Mouse (Mus musculus) testis, postnatal 10 days (tissue): Measurements from ENCODE around the gene Art4.
A peak's percentile ranks its signal among the peaks of the same experiment; 100 is the strongest.
"Not testable (repeated sequence)": the region's sequence is repeated elsewhere in the genome, so short reads cannot be mapped to it uniquely, and the experiment has no call there.

Source experiments
- DNase-seq: peaks from one replicate; pipeline ENCODE4 v3.0.0; 2021; ENCODE audit warnings: low spot score

The Art4 gene

DNA sequence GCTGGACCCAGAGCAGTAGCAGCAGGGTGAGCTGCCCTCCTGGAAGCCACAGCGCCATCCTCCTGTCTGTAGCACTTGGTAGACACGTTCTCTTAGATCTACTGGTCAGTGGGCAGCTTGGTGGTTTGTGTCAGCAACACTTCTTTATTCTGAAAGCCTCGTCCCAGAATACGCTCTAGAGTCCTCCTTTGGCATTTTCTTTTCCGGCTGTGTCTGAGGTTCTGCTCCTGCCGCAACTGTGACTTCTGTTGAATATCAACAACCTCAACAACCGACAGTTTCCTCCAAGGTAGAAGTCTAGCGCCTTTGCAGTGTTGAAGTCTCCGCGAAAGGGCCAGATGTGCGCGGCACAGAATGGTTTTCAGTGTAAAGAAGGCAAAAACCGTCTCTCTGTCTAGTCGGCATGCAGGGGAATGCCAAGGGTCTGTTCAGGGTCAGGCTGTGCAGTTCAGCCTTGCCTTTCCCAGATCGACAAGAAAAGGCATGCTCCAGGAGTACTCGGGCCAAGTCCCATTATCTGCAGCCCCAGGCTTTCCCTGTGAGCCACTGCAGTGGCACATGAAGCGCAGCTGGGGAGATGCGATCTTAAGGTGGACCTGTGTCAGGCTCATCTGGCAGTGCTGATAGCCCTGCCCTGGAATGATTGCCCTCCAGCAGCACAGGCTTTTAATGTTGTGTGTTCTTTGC is at the start of gene Art4:
Gene Art4 (minus strand): TSS at position 548 of the 687 bp plus-strand sequence.
- no peak for DNase-seq

DNA sequence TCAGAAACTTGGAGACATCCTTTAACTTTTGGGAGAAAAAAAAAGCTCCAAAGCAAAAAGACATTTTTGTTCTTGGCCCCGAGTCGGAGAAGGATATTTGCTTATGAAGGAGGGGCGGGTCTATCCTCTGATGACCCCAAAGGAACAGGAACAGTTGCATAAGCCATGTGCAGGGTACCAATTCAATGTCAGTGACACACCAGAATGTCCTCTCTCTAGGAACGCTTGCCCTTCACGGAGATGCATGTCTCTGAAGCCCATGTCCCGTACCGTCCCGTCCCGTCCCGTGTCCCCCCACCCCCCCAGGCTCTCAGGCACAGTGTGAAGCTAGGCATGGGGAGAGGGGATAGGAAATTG is 49.4 kb upstream of the Art4 start:
- no peak for DNase-seq

DNA sequence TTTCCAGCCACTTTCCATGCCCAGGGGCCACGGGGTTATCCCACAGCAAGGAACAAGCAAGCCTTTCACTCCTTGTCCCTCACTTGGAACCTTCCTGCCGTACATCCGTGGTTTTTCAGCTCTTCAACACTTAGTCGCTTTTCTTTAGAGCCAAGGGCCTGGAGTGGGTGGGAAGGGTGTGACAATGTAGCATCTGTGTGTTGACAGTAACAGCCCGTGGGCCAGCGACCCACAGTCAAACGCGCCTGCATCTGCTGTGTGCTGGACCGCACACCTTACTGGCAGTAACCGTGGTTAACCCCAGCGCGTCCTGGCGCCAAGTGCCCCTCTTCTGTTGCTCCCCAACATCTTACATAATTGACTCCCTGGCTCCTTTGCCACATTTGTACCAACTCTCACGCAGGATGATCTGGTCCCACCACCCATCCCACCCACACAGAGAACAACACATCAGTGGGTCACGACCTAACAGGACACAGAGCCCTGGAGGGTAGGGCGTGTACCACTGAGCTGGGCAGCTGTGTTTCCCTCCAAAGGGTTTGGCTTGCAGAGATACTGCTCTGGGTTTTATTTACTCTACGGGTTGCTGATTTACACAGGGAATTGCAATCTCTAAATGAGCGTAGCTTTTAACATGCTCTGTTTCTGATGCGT is 48.9 kb upstream of the Art4 start:
- DNase-seq = no peak

DNA sequence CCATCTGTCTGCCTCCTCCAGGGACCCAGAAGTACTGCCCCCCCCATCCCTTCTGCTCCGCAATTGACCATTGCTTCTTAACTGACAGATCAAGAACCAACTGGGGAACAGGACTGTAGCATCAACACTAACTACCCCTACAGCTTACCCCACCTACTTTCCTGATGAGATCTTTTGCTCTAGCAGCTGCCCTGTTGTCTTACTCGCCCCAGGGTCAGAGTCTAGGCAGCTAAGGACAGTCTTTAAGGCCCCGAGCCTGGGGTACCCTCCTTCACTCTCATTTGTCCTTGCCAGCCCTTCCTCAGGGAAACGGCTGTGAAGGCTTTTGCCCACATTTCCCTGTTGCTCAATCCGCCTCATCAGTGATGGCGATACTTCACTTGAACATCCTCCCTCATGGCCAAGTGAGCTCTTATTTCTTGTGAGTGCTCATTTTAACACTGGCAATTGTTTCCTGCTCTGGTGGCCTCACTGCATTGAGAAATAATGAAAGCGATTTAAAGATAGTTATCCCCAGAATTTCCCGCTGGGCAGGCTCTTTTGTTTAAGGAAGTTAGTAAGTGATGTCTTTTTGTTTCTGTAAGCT is 46.4 kb upstream of the Art4 start:
- DNase-seq = no peak

DNA sequence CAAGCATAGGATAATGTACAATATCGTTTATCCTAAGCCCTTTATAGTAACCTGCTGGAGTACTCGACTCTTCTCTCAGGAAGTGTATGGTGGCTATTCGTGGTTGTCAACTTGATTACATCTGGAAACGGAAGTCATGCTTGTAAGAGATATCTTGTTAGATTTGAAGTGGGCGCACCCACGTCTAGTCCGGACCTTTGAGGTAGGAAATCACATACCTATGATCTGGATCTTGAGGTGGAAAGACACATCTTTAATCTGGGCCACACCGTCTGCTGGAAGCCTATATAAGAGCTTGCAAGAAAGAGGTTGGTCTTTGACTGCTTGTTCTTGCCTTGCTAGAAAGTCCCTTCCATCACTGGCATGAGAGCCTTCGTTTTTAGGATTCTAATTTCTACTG is 45.0 kb upstream of the Art4 start:
- DNase-seq = no peak

DNA sequence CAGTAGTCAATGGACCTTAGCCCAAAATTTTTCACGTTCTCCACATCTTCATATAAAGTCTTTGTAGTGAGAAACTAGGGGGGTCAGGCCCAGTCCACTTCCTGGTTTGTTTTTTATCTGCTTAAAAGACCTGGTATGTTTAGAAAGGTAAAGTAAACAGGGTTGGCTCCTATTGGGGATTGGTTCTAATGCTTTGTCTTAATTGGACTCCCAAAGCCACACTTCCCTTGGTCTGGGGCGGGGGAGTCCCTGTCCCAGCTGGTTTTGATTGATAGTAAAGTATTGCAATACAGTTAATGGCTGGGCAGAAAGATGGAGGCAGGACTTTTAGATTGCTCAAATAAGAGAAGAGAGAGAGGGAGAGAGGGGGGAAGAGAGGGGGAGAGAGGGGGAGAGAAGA is 43.5 kb upstream of the Art4 start:
- no peak for DNase-seq

DNA sequence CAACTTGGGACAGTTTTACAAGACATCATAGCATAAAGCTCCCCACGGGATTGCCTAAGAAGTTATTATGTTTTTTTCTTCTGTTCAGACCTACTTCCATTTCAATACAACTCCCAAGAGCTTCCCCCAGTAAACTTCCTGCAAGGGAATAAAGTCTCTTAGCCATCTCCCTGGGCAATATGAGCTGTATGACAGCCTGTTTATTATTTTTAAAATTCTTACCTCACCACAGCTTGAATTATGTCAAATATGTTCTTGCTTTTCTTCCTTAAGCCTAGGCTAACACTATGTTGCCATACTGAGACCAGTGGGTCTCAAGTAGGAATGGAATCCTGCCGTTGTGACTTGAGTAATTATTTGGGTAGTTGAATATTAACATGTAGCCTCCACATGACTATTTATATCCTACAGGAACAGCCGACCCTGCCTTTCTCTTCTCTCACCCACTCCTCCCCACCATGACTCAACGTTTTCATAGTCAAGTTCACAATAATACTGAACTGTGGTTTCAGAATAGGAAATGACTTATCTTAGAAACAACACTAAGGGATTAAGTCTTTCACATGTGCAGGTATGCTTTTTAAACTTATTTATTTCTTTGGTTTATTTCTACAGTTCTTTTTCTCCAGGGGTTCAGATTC is 43.0 kb upstream of the Art4 start:
- no peak for DNase-seq

DNA sequence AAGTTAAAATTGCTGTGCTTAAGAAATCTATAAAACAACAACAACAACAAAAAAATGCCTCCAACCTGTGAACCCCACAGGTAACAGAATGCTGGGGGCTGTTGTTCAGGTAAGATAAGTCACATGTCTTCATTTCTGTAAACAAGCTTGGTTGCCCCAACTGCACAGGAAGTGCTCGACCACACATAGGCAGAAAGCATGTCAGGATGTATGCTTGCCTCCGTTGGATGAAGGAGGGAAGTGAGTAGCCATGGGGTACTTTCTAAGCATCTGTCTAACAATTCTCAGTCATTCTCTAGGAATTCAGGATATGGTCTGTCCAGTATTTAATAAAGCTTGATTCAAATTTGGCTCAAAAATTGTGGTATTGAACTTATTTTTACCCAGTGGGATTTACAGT is 41.4 kb upstream of the Art4 start:
- DNase-seq = no peak

DNA sequence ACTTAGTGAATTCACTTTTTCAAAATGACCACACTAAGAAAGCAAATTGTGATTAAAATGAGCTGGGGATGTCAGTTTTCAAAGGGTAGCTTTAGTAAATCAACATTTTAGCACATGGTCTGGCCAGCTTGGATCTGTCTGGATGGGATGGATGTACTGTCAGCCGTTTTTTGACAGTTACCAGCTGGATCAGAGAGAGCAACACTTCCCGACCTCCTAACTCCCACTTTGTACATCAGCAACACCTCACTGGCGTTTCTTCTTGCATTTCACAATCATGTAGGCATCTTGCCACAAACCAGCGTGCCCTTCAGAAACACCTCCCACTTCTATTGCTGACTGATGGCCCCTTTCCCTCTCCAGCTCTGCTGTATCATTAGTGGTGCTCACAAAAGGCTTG is 40.7 kb upstream of the Art4 start:
- no peak for DNase-seq

DNA sequence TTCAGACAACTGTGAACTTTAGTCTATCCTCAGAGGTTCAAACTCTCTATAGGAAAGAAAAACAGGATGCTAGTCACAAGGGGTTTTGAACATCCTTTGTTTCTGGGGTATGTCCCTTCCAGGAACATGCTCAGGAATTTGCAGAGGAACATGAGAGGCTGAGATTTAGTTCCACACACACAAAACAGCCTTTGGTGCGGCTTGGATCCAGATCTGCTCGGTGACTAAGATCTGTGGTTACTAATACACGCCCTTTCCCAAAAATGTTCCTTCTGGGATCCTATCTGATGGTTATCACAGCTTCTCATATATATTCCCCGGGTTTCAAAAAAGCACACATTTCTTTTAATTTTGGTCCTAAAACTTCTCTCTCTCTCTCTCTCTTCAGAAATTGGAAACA is 40.3 kb upstream of the Art4 start:
- DNase-seq = no peak

DNA sequence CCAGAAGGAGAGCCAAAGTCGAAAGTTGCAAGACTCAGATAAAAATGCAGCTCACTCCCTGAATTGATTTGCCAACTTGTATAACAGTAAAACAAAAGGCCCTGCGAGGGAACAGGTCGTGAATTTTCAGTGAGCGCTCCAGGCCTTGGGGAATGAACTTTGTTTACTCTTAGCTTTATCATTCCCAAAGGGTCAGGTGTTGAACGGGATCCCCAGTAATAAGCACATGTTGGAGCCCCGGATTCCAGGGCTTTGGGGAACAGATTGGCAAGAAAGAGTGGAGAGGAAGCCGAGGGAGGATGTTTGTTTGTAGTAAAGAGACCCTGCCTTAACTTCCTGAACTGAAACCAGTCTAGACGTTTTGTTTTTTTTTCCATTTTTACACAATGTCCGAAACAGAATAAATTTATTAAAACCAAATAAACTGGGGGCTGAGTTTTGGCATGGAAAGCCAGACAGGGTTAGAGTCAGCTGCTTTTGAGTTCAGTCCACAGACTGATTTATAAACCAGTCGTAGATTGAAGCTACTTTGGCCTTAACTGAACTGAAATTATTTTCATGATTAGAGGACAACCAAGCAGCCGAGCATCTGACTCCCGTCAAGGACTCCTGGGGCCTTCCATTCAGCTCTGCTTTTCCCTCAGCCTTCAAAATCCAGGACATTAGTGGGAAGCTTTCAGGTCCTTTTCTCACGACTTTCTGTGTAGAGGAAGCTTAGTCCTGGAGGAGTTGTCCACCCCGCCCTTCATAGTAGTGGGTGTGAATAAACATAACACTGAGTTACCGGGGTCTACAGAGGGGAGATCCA is 37.2 kb upstream of the Art4 start:
- DNase-seq = no peak

DNA sequence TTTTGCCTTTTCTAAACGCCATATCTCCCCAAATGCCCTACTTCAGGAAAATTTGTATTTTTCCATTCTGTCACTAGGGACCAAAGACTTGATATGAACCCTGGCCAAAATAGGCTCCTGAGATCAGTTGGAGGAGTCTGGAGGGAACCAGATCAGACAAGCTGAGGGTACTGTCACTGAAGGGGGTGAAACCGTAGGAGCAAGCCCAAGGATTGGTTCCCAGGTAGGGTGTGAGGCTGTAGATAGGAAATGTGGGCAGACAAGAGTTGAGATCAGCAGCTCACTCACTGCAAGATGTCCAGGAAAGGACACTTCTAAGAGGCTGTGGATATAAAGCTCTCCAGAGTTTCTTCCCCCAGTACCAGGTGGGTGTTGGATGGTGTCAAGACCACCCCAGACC is 34.5 kb upstream of the Art4 start:
- DNase-seq = no peak

DNA sequence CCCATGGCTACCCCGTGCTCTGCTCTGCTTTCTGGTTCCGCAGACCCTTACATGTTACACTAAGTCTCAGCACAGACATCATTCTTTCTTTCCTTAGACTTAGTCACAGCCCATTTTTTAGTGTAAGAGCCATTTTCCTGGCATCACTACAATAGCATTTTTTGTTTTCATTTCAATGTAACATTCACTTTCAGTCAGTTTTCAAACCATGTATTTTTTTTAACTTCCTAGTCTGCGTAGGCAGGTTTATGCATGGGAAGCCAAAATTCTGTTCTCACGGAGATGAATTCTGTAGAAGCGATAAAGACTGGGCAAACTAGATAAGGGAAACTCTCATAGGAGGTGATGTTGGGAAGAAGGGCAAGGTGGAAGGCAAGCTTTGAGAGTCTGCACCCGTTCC is 32.0 kb upstream of the Art4 start:
- no peak for DNase-seq

DNA sequence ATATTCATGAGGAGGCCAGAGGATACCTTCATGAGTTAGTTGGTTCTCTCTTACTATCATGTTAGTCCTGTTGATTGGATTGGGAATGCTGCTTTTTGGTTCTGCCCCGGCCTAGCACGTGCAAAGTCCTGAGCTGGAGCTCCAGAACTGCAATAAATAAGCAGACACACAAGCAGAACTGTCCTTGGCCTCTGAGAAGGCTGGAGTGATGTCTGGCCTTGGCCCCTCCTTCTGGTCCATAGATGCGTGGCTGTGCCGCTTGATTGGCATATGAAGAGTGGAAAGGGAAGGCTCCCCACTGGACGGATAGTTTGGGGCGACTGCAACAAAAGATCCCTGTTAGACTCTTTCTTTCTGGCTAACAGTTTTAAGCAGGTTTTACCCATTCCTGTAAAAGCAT is 31.5 kb upstream of the Art4 start:
- DNase-seq = no peak

DNA sequence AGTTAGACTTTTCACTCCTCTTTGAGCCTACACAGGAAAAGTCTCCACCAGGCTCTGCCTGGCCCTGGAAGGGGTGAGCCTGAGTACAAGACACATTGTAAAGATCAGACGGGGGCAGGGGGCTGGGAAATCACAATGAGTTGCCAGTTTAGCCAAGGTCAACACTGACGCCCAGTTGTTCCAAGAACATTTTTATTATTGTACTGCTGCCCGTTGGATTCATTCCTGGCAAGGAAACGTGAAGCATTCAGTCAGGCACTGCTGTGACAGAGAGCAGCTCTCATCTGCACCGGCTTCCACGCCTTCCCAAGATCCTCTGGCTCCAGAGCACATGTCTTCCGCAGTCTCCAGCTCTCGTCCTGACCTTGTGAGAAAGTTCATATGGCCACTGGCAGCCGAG is 30.3 kb upstream of the Art4 start:
- DNase-seq = peak; percentile 69

DNA sequence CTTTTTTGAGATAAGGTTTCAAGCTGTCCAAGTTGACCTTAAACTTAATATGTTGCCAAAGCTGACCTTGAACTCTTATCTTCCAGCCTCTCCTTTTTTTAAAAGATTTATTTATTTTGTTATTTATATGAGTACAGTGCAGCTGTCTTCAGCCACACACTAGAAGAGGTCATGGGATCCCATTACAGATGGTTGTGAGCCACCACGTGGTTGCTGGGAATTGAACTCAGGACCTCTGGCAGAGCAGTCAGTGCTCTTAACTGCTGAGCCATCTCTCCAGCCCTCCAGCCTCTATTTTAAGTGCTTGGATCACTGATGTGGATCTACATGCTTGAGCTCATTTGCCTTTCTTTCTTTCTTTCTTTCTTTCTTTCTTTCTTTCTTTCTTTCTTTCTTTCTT is 27.2 kb upstream of the Art4 start:
- DNase-seq = not testable (repeated sequence)

DNA sequence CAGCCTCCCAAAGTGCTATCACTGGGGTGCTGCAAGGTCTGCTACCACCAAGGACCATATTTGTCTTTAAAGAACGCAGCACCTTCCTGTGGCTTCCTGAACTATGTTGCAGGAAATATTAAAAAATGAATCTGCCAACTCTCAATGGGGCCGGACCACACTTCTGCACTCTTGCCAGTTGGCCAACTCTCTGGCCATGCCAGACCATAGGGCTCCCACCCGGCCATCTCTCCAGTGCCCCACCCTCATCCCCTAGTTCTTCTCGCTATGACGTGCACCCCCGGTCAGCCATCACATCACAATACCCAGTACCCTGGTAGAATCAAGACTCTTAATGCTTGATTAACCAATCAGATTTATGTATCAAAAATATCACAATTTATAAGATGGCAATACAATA is 26.4 kb upstream of the Art4 start:
- no peak for DNase-seq

DNA sequence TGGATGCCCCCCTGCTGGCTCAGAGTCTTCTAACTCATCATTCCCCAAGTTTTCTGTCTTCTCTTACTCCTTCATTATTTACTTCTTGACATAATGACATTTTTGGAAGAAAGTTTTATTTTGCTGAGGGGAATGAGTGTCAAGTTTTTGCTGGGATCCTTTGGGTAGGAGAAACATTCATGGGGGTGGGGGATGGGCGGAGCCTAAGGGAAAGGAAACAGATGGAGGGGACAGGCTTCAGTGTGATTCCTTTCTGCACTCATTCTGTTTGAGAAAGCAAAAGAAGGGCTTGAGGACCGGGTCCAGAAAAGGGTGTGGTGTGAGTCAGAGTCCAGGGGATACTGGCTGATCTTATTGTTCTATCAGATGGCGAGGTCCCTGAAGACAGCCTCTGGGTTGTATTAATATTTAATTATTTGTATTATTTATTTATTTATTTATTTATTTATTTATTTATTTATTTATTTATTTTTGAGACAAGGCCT is 25.9 kb upstream of the Art4 start:
- DNase-seq = no peak

DNA sequence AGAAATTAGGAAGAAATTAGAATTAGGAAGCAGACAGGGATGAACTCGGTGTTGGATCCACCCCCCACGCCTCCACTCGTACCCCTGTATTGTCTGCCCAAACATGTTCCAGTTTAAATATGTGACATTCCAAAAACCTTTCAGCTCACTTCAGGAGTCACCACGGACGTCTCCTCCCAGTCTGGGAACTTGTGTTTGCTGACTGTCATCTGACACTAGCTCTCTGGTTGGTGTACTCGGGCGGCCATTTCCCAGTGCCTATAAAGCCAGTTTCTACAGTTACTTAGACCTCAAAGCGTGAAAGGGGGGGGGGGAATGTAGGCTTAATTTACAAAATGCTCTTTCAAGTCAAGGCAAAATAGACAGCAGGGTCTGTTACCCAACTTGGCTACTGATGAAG is 24.1 kb upstream of the Art4 start:
- no peak for DNase-seq

DNA sequence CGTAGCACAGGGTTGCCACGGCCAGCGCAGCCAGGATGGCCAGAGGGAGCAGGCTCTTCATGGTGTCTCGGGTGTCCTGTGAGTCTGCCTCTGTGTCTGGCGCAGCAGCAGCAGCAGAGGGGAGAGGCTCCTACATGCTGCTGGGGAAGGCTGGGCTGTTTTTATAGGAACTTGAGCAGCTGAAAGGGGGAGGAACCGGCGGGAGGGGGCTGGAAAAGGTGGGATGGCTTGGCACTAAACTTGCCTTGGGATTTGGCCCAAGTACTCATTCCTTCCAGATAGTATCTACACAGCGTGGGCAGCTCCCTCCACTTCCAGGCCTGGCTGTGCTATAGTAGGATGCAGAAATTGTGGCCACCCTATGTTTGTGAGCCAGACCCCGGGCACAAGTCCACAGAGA is 18.1 kb upstream of the Art4 start, which contains the start of gene Mgp:
Gene Mgp (minus strand): TSS at position 154 of the 400 bp plus-strand sequence.
- DNase-seq = peak; percentile 70

DNA sequence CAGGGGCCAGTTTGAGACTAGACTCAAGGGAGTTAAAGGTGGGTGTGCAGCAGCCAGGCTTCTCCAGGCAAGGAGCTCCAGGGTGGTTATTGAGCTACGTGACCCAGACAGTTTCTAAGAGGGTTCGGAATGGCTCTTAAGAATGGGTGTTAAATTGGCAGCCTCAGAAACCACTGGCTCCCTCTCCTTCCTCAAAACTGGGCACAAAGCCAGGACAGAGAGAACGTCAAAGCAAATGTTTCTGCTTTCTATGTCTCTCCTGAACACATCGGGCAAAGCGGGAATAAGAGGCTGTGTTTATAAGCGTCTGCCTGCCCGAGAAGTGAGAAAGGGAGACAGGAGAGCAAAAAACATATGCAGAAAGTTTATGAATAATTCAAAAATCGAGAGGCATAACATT is 17.1 kb upstream of the Art4 start:
- no peak for DNase-seq

DNA sequence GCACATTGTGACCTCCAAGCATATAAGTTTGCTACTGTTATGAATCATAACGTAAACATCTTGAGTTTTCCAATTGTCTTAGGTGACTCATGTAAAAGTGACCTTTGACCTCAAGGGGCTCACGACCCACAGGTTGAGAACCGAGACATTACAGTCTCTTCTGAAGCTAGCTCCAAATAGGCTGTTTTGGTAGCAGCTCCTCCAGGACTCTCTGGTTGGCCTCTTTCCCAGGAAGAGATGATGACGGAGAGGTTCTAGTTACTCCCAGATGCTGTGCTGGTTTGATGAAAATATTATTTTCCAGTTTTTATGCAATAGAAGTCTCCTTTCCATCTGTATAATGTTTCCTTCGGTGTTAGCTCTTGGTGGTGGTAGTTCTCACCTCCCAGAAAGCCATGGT is 11.4 kb upstream of the Art4 start:
- no peak for DNase-seq
